Mouse (Mus musculus) kidney, postnatal 0 days (tissue): ENCODE data around the gene Slc25a29. TPM values are rescaled to one million over a fixed set of nuclear protein-coding genes. Genes with fewer than 3 reads are reported as not detected.

Experiments
- ATAC-seq: fragments of 200-750 bp; cut with Nextera tagmentation; replicated peaks from 2 replicates; pipeline ENCODE4 v1.8.0; 2017; ENCODE audit warnings: low read depth, moderate number of reproducible peaks, moderate TSS enrichment, moderate library complexity; ENCODE audit not compliant: low FRiP score
- DNase-seq: peaks from one replicate; pipeline ENCODE4 v3.0.0-alpha.2; 2016; ENCODE audit warnings: low spot score
- H3K27ac ChIP-seq: fragments of 300-500 bp; sonication (generic); 2 replicates; pipeline ENCODE4 v1.5.1; 2014; ENCODE audit warnings: mild to moderate bottlenecking
- H3K27me3 ChIP-seq: fragments of 300-500 bp; sonication (generic); 2 replicates; pipeline ENCODE4 v1.6.1; 2014; ENCODE audit warnings: low read length, mixed read lengths; ENCODE audit not compliant: insufficient read depth
- H3K36me3 ChIP-seq: fragments of 300-500 bp; sonication (generic); 2 replicates; pipeline ENCODE4 v1.6.1; 2014; ENCODE audit warnings: low read length, mixed read lengths; ENCODE audit not compliant: insufficient read depth
- H3K4me1 ChIP-seq: fragments of 300-500 bp; sonication (generic); replicated peaks from 2 replicates; pipeline ENCODE4 v1.6.1; 2014; ENCODE audit warnings: antibody characterized with exemption, low read length, mixed read lengths; ENCODE audit not compliant: insufficient read depth
- H3K4me2 ChIP-seq: fragments of 300-500 bp; sonication (generic); 2 replicates; pipeline ENCODE4 v1.6.1; 2014; ENCODE audit warnings: mild to moderate bottlenecking, low read length, moderate library complexity, mixed read lengths
- H3K4me3 ChIP-seq: fragments of 300-500 bp; sonication (generic); replicated peaks from 2 replicates; pipeline ENCODE4 v1.5.1; 2014; ENCODE audit warnings: low read depth, low read length
- H3K9ac ChIP-seq: fragments of 300-500 bp; sonication (generic); 2 replicates; pipeline ENCODE4 v1.6.1; 2014; ENCODE audit warnings: low read depth, low read length
- H3K9me3 ChIP-seq: fragments of 300-500 bp; sonication (generic); replicated peaks from 2 replicates; pipeline ENCODE4 v1.6.1; 2016; ENCODE audit warnings: low read length, inconsistent platforms, mixed read lengths
- CTCF ChIP-seq: IDR thresholded peaks from 2 replicates; pipeline ENCODE4 v1.5.1; 2016; ENCODE audit warnings: antibody characterized with exemption, low read depth, mild to moderate bottlenecking, moderate library complexity
- WGBS: fragments of 180-500 bp; shearing (Covaris S2); extraction: QIAGEN DNeasy Blood & Tissue Kit; methylation state at CpG from one replicate; pipeline ENCODE4 v1.1.7; 2014; 5-methylcytosine and 5-hydroxymethylcytosine counted together
- polyA plus RNA-seq: library from polyadenylated mRNA; unstranded; fragments of >200 nt; fragmentation: Nextera tagmentation; extraction: Ambion mirVana; gene quantifications from 2 replicates; pipeline ENCODE4 v1.2.1, GENCODE M21; 2015

Slc25a29 gene
- polyA plus RNA-seq, 1 experiment from 2014 or later, result 6.4 TPM

DNA sequence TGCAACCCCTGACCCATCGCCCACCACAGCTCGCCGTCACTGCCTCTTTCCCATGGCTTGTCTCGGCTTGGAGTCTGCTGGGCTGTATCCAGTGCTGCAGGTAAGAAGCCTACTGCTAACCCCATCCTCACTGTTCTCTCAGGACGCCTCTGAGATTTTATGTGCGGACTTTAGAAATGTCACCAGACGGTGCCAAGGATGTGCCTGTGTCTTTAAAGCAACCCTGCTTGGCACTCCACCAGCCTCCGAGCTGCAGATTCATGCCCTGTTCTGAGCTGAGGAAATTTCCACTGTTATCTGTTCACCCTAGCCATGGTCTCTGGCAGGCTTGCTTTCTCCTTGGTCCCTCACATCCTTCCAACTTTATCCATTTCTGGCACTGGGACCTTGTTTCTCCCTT lies 2.8 kb downstream of the Slc25a29 start:
- peaks cover 41% of the 10 kb centered on the region for H3K4me1 ChIP-seq
- no peak for TF ChIP-seq CTCF
- no peaks in the 10 kb centered on the region for H3K27me3 ChIP-seq
- DNase-seq (no peak), ATAC-seq (no peak)
- 74% methylated on average over 8 of the region's 8 CpGs for WGBS
- no peak overlapping the region for H3K27ac ChIP-seq
- no peak overlapping the region for H3K9ac ChIP-seq
- no peak overlapping the region for H3K4me3 ChIP-seq
- no peak overlapping the region for H3K4me2 ChIP-seq
- no peaks in the 10 kb centered on the region for H3K9me3 ChIP-seq
- no peaks in the 10 kb centered on the region for H3K36me3 ChIP-seq

GRCm38 (mm10) chr12:108831966-108832643 lies 3.6 kb downstream of the Slc25a29 start:
- no peak overlapping the region for H3K4me3 ChIP-seq
- no peak for TF ChIP-seq CTCF
- WGBS, result 25% methylated on average over 9 of the region's 9 CpGs
- H3K9ac ChIP-seq, result no peak overlapping the region
- ATAC-seq, result no peak
- peak; percentile 84 for DNase-seq
- H3K4me2 ChIP-seq, result peak overlapping the region; percentile 18; the same call in 1 of the 2 replicates
- H3K27ac ChIP-seq, result no peak overlapping the region
- peaks cover 34% of the 10 kb centered on the region for H3K4me1 ChIP-seq
- peaks cover 1% of the 10 kb centered on the region; the same call in 1 of the 2 replicates for H3K36me3 ChIP-seq
- no peaks in the 10 kb centered on the region for H3K9me3 ChIP-seq
- no peaks in the 10 kb centered on the region for H3K27me3 ChIP-seq

GRCm38 (mm10) chr12:108830358-108830757 lies 5.3 kb downstream of the Slc25a29 start:
- no peak for TF ChIP-seq CTCF
- DNase-seq (no peak), ATAC-seq (no peak)
- peaks cover 26% of the 10 kb centered on the region for H3K4me1 ChIP-seq
- H3K27me3 ChIP-seq, result no peaks in the 10 kb centered on the region
- WGBS, result 80% methylated on average over 6 of the region's 6 CpGs
- no peaks in the 10 kb centered on the region for H3K9me3 ChIP-seq
- H3K4me3 ChIP-seq, result no peak overlapping the region
- H3K27ac ChIP-seq, result no peak overlapping the region
- H3K36me3 ChIP-seq, result peaks cover 4% of the 10 kb centered on the region; the same call in 1 of the 2 replicates
- H3K4me2 ChIP-seq, result no peak overlapping the region
- no peak overlapping the region for H3K9ac ChIP-seq

DNA sequence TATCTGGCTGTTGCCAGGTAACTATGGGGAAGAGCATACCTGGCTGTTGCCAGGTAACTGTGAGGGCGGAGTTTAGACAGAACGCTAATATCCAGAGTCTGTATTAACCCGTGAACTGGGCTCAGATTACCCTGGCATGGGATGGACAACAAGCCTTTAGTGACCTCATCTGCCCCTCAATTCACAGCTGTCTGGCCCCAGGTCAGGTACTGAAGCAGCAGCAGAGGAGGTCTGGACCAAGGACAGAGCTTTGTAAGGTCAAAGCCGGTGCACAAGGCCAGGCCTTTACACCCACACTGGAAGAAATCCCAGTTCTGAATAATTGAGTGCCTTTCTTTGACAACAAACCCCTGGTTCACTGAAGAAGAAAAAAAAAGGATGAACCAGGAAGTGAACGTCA lies 6.0 kb downstream of the Slc25a29 start:
- ATAC-seq, result no peak

DNA sequence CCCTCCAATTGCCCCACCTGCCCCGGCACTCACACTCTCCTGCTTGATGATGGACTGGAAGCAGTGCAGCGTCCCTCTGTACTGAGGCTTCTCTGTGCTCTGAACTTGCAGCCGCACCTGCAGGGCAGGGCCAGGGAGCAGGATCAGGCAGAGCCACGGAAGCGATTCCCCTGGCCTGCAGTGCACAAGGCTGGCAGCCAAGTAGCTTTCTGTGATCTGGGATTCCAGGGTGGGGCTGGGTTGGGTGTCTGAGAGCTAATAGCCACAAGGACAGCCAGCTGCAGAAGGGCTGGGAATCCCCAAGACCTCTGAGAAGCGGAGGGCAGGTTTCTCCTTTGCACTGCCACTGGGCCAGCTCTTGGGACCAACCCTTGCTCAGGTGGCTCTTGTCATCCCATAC lies 8.0 kb downstream of the Slc25a29 start:
- TF ChIP-seq CTCF, result no peak
- 96% methylated on average over 6 of the region's 6 CpGs for WGBS
- H3K9ac ChIP-seq, result no peak overlapping the region
- ATAC-seq, result no peak
- H3K4me3 ChIP-seq, result no peak overlapping the region
- no peaks in the 10 kb centered on the region for H3K27me3 ChIP-seq
- no peak overlapping the region for H3K4me2 ChIP-seq
- no peaks in the 10 kb centered on the region for H3K9me3 ChIP-seq
- peaks cover 9% of the 10 kb centered on the region; the same call in 1 of the 2 replicates for H3K4me1 ChIP-seq
- no peak overlapping the region for H3K27ac ChIP-seq
- H3K36me3 ChIP-seq, result peaks cover 4% of the 10 kb centered on the region; the same call in 1 of the 2 replicates
- no peak for DNase-seq

More for the DNA sequence above, 6.0 kb downstream of the Slc25a29 start:
- H3K9ac ChIP-seq, result no peak overlapping the region
- 56% methylated on average over 5 of the region's 5 CpGs for WGBS
- H3K27ac ChIP-seq, result no peak overlapping the region
- peaks cover 4% of the 10 kb centered on the region; the same call in 1 of the 2 replicates for H3K36me3 ChIP-seq
- H3K9me3 ChIP-seq, result no peaks in the 10 kb centered on the region
- H3K27me3 ChIP-seq, result no peaks in the 10 kb centered on the region
- H3K4me2 ChIP-seq, result no peak overlapping the region
- no peak for DNase-seq
- TF ChIP-seq CTCF, result no peak
- H3K4me3 ChIP-seq, result no peak overlapping the region
- peaks cover 19% of the 10 kb centered on the region for H3K4me1 ChIP-seq

- 94% methylated on average over 28 of the region's 28 CpGs for WGBS
- no peak overlapping the region for H3K4me3 ChIP-seq
- no peaks in the 10 kb centered on the region for H3K27me3 ChIP-seq
- H3K27ac ChIP-seq, result no peak overlapping the region
- peaks cover 4% of the 10 kb centered on the region; the same call in 1 of the 2 replicates for H3K36me3 ChIP-seq
- DNase-seq (no peak), ATAC-seq (no peak)
- TF ChIP-seq CTCF, result no peak
- H3K4me1 ChIP-seq, result peaks cover 4% of the 10 kb centered on the region; the same call in 1 of the 2 replicates
- no peak overlapping the region for H3K4me2 ChIP-seq
- no peak overlapping the region for H3K9ac ChIP-seq
- H3K9me3 ChIP-seq, result no peaks in the 10 kb centered on the region
Observed at GRCm38 (mm10) chr12:108826958-108827535, 8.6 kb downstream of the Slc25a29 start.
